ENCODE assay signal across 21 mouse cellular contexts in genomic region chr4:25721576-25721975, GRCm38 (mm10).
DNase-seq lines count a peak whose midpoint lies in the region; ATAC-seq and TF ChIP-seq lines count a peak whose summit lies in the region.
"Had no signal": no experiment of that assay in that cellular context is flagged by ENCODE, and none has a peak within 500 bp of the region (broad histone marks: within the 10 kb centered on the region; RNA-seq: fewer than 3 reads in every experiment).

No protein-coding gene starts in this region.

- no peaks in the 10 kb centered on the region for H3K27me3 ChIP-seq in kidney, postnatal 0 days (ENCODE audit: insufficient read depth, low read length)
- no peaks in the 10 kb centered on the region for H3K27me3 ChIP-seq in liver, postnatal 0 days (ENCODE audit: insufficient read depth, low read length)
- H3K27me3 ChIP-seq: embryonic facial prominence, embryonic 12.5 days; heart, embryonic 13.5 days; hindbrain, embryonic 13.5 days; limb, embryonic 13.5 days; liver, embryonic 13.5 days; lung, embryonic 15.5 days; Patski had no signal

- H3K9me3 ChIP-seq in kidney, postnatal 0 days (replicated peaks; ENCODE audit: low read length), result no peaks in the 10 kb centered on the region
- no peaks in the 10 kb centered on the region for H3K9me3 ChIP-seq in liver, postnatal 0 days (ENCODE audit: low read length)
- H3K9me3 ChIP-seq: embryonic facial prominence, embryonic 12.5 days; heart, embryonic 13.5 days; hindbrain, embryonic 13.5 days; limb, embryonic 13.5 days; liver, embryonic 13.5 days; lung, embryonic 15.5 days; midbrain, embryonic 10.5 days had no signal

- no peak for TF ChIP-seq CTCF in kidney, postnatal 0 days (IDR thresholded peaks at IDR 0.05; ENCODE audit: low read depth)
- TF ChIP-seq CTCF in liver, postnatal 0 days (IDR thresholded peaks at IDR 0.05; ENCODE audit: low read depth), result no peak

- no peak for TF ChIP-seq EP300 in liver, postnatal 0 days (IDR thresholded peaks at IDR 0.05; ENCODE audit: low read depth)

- no peak overlapping the region for H3K27ac ChIP-seq in kidney, postnatal 0 days
- no peak overlapping the region for H3K27ac ChIP-seq in liver, postnatal 0 days (ENCODE audit: low read depth)
- H3K27ac ChIP-seq: embryonic facial prominence, embryonic 12.5 days; heart, embryonic 13.5 days; hindbrain, embryonic 13.5 days; limb, embryonic 13.5 days; liver, embryonic 13.5 days; lung, embryonic 15.5 days; macrophage; midbrain, embryonic 10.5 days had no signal

- no peaks in the 10 kb centered on the region for H3K36me3 ChIP-seq in kidney, postnatal 0 days (ENCODE audit: insufficient read depth, low read length)
- no peaks in the 10 kb centered on the region for H3K36me3 ChIP-seq in liver, postnatal 0 days (replicated peaks; ENCODE audit: insufficient read depth, low read length)
- H3K36me3 ChIP-seq: embryonic facial prominence, embryonic 12.5 days; heart, embryonic 13.5 days; hindbrain, embryonic 13.5 days; limb, embryonic 13.5 days; liver, embryonic 13.5 days; lung, embryonic 15.5 days; midbrain, embryonic 10.5 days had no signal

- 83% methylated on average over 5 of the region's 5 CpGs for WGBS in kidney, postnatal 0 days
- WGBS in liver, postnatal 0 days (ENCODE audit: insufficient replicate concordance), result 77% methylated on average over 5 of the region's 5 CpGs

- H3K9ac ChIP-seq in kidney, postnatal 0 days (ENCODE audit: low read depth, low read length), result no peak overlapping the region
- H3K9ac ChIP-seq in liver, postnatal 0 days (replicated peaks), result no peak overlapping the region
- H3K9ac ChIP-seq: embryonic facial prominence, embryonic 12.5 days; heart, embryonic 13.5 days; hindbrain, embryonic 13.5 days; limb, embryonic 13.5 days; liver, embryonic 13.5 days; lung, embryonic 15.5 days had no signal

- H3K4me2 ChIP-seq in kidney, postnatal 0 days (ENCODE audit: low read length), result no peak overlapping the region
- no peak overlapping the region for H3K4me2 ChIP-seq in liver, postnatal 0 days (ENCODE audit: low read depth, low read length)
- H3K4me2 ChIP-seq: embryonic facial prominence, embryonic 12.5 days; heart, embryonic 13.5 days; hindbrain, embryonic 13.5 days; limb, embryonic 13.5 days; liver, embryonic 13.5 days; lung, embryonic 15.5 days had no signal

- ATAC-seq in cerebellum, adult (ENCODE audit: insufficient number of reproducible peaks, low FRiP score, low TSS enrichment), result peak; percentile 68
- ATAC-seq in kidney, postnatal 0 days (replicated peaks; ENCODE audit: low FRiP score, low read depth), result no peak
- no peak for ATAC-seq in liver, postnatal 0 days
- ATAC-seq: forebrain, embryonic 14.5 days; Patski had no signal

- no peak overlapping the region for H3K4me3 ChIP-seq in kidney, postnatal 0 days (replicated peaks; ENCODE audit: low read depth, low read length)
- H3K4me3 ChIP-seq in liver, postnatal 0 days (ENCODE audit: low read depth, low read length), result no peak overlapping the region
- H3K4me3 ChIP-seq: embryonic facial prominence, embryonic 12.5 days; heart, embryonic 13.5 days; hindbrain, embryonic 13.5 days; limb, embryonic 13.5 days; liver, embryonic 13.5 days; lung, embryonic 15.5 days; midbrain, embryonic 10.5 days had no signal

- no peaks in the 10 kb centered on the region for H3K4me1 ChIP-seq in kidney, postnatal 0 days (replicated peaks; ENCODE audit: insufficient read depth, low read length)
- H3K4me1 ChIP-seq in liver, postnatal 0 days (ENCODE audit: insufficient read depth), result no peaks in the 10 kb centered on the region
- H3K4me1 ChIP-seq: embryonic facial prominence, embryonic 12.5 days; heart, embryonic 13.5 days; hindbrain, embryonic 13.5 days; limb, embryonic 13.5 days; liver, embryonic 13.5 days; lung, embryonic 15.5 days; midbrain, embryonic 10.5 days had no signal

- DNase-seq in cerebellum, postnatal 14 days, result no peak
- DNase-seq in kidney, postnatal 0 days (ENCODE audit: low spot score), result peak; percentile 6
- no peak for DNase-seq in kidney, postnatal 4 days
- DNase-seq in right cerebral cortex, adult 2 months (ENCODE audit: low spot score in 2 of 2), result peak; percentile 51
- DNase-seq in right cerebral cortex, postnatal 10 days (ENCODE audit: low spot score in 2 of 2), result no peak
- DNase-seq in telencephalon, adult 2 months (ENCODE audit: low read depth, low spot score), result peak; percentile 90
- no peak for DNase-seq in liver, postnatal 0 days
- DNase-seq: adrenal gland, adult 8-10 months; kidney, adult 8-10 months; liver, embryonic 13.5 days; thymus, adult 2 months had no signal

Comparison
In these comparisons a context has a peak if more than half of its experiments do, and no peak if none do; other contexts are left out.
1. DNase-seq: peak in kidney, postnatal 0 days (single experiment), right cerebral cortex, adult 2 months (2 of 2) and telencephalon, adult 2 months (single experiment); none in cerebellum, postnatal 14 days (0 of 2), kidney, postnatal 4 days (0 of 2), right cerebral cortex, postnatal 10 days (0 of 2) and liver, postnatal 0 days (single experiment).